Mouse (Mus musculus) embryonic fibroblast, embryonic 13.5 days (primary cell): Measurements from ENCODE around the gene Slc7a6.

Experiments
- CTCF ChIP-seq: IDR thresholded peaks from 2 replicates; pipeline ENCODE4 v1.5.1; 2011; ENCODE audit warnings: mild to moderate bottlenecking, control low read depth, low read length, moderate library complexity, borderline replicate concordance; ENCODE audit not compliant: insufficient read depth
- POLR2A ChIP-seq: IDR thresholded peaks from 2 replicates; pipeline ENCODE4 v1.6.1; 2011; ENCODE audit warnings: low read depth, mild to moderate bottlenecking, control low read depth, low read length, moderate library complexity

DNA sequence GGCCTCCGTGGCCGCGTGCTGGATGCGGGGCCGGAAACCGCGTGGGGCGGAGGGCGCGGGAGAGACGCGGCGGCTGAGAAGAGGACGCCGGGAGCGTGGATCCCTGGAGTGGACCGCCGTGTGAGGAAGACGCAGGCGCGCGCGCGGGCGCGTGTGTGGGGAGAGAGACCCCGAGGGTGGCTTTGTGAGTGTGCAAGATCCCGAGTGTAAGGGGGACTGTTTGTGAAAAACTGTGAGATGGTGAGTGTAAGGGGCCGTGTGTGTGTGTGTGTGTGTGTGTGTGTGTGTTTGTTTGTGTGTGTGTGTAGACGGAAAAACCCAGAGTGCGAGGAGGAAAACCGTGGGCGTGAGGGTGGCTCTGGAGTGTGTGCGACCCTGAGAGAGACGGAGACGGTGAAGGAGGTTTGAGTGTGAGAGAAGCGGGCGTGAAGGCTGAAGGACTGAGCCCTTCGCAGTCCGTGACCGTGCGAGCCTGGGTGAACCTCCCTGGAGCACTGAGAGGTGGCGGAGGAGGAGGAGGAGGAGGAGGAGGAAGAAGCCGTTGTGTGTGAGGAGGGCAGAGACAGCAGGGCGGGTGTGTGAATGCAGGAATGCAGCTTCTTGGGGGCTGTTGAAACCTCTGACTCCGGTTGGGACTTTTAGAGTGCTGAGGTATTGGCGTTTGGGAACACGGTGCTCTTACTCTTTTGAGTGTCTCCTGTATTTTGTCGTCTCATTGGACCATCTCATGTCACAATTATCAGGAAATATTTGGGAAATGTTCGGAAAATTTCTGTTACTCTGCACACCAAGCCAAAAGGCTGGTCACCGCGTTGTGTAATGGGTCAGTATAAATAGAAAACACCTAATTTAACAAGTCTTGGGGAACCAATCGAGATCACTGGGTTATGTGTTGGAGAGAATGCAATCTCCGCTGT, 618 bp downstream of the Slc7a6 start:
- TF ChIP-seq POLR2A (0 out of 2 replicates have a peak, but pooled peaks have one; percentile 49), CTCF (no peak)
